Mouse (Mus musculus): Measurements from ENCODE around the gene Cel.

The Cel gene

GRCm38 (mm10) chr2:28563303-28563702 lies at the start of gene Cel:
Cel (minus strand) TSS chr2:28563403.
- H3K36me3 ChIP-seq (ENCODE audit: insufficient read depth, low read length): peaks cover 35% of the 10 kb centered on the region
- TF ChIP-seq CTCF (conservative IDR thresholded peaks at IDR 0.05; ENCODE audit: low read length) (no peak), POU5F1 (IDR thresholded peaks at IDR 0.05; ENCODE audit: borderline replicate concordance, low read length) (no peak), NANOG (IDR thresholded peaks at IDR 0.05; ENCODE audit: borderline replicate concordance, low read length) (no peak)
- peaks cover 18% of the 10 kb centered on the region for H3K4me1 ChIP-seq (replicated peaks; ENCODE audit: low read depth, low read length)
- no peak within 1 kb of the TSS for H3K4me3 ChIP-seq (replicated peaks; ENCODE audit: low read length)
- H3K27me3 ChIP-seq (ENCODE audit: insufficient read depth, low read length): peaks cover 8% of the 10 kb centered on the region; the same call in 1 of the 2 replicates
- no peaks in the 10 kb centered on the region for H3K9me3 ChIP-seq (ENCODE audit: low read length)

GRCm38 (mm10) chr2:28612436-28613063 lies 49.3 kb upstream of the Cel start:
- Histone ChIP-seq H3K36me3 (ENCODE audit: insufficient read depth, low read length) (no peaks in the 10 kb centered on the region), H3K27me3 (ENCODE audit: insufficient read depth, low read length) (peaks cover 47% of the 10 kb centered on the region), H3K4me3 (replicated peaks; ENCODE audit: low read length) (peak overlapping the region; percentile 66), H3K9me3 (ENCODE audit: low read length) (no peaks in the 10 kb centered on the region), H3K4me1 (replicated peaks; ENCODE audit: low read depth, low read length) (peaks cover 60% of the 10 kb centered on the region)
- TF ChIP-seq POU5F1 (IDR thresholded peaks at IDR 0.05; ENCODE audit: borderline replicate concordance, low read length) (no peak), NANOG (IDR thresholded peaks at IDR 0.05; ENCODE audit: borderline replicate concordance, low read length) (no peak), CTCF (conservative IDR thresholded peaks at IDR 0.05; ENCODE audit: low read length) (no peak)

- H3K4me3 ChIP-seq (replicated peaks; ENCODE audit: low read length): peak overlapping the region; percentile 37; the same call in 1 of the 2 replicates
- no peaks in the 10 kb centered on the region for H3K9me3 ChIP-seq (ENCODE audit: low read length)
- peaks cover 40% of the 10 kb centered on the region for H3K27me3 ChIP-seq (ENCODE audit: insufficient read depth, low read length)
- H3K36me3 ChIP-seq (ENCODE audit: insufficient read depth, low read length): no peaks in the 10 kb centered on the region
- TF ChIP-seq CTCF (conservative IDR thresholded peaks at IDR 0.05; ENCODE audit: low read length) (no peak), POU5F1 (IDR thresholded peaks at IDR 0.05; ENCODE audit: borderline replicate concordance, low read length) (no peak), NANOG (IDR thresholded peaks at IDR 0.05; ENCODE audit: borderline replicate concordance, low read length) (no peak)
- H3K4me1 ChIP-seq (replicated peaks; ENCODE audit: low read depth, low read length): peaks cover 64% of the 10 kb centered on the region
Observed at GRCm38 (mm10) chr2:28611407-28611787, 48.2 kb upstream of the Cel start.

- H3K4me1 ChIP-seq (replicated peaks; ENCODE audit: low read depth, low read length): peaks cover 66% of the 10 kb centered on the region
- H3K4me3 ChIP-seq (replicated peaks; ENCODE audit: low read length): peak overlapping the region; percentile 37; the same call in 1 of the 2 replicates
- no peaks in the 10 kb centered on the region for H3K36me3 ChIP-seq (ENCODE audit: insufficient read depth, low read length)
- peaks cover 45% of the 10 kb centered on the region for H3K27me3 ChIP-seq (ENCODE audit: insufficient read depth, low read length)
- no peaks in the 10 kb centered on the region for H3K9me3 ChIP-seq (ENCODE audit: low read length)
- TF ChIP-seq NANOG (IDR thresholded peaks at IDR 0.05; ENCODE audit: borderline replicate concordance, low read length) (no peak), POU5F1 (IDR thresholded peaks at IDR 0.05; ENCODE audit: borderline replicate concordance, low read length) (no peak), CTCF (conservative IDR thresholded peaks at IDR 0.05; ENCODE audit: low read length) (no peak)
Observed at GRCm38 (mm10) chr2:28610716-28611406, 47.7 kb upstream of the Cel start.

GRCm38 (mm10) chr2:28609851-28610250 lies 46.6 kb upstream of the Cel start:
- Histone ChIP-seq H3K27me3 (ENCODE audit: insufficient read depth, low read length) (peaks cover 41% of the 10 kb centered on the region), H3K36me3 (ENCODE audit: insufficient read depth, low read length) (no peaks in the 10 kb centered on the region)
- TF ChIP-seq CTCF (conservative IDR thresholded peaks at IDR 0.05; ENCODE audit: low read length) (no peak), POU5F1 (IDR thresholded peaks at IDR 0.05; ENCODE audit: borderline replicate concordance, low read length) (no peak), NANOG (IDR thresholded peaks at IDR 0.05; ENCODE audit: borderline replicate concordance, low read length) (no peak)

GRCm38 (mm10) chr2:28607341-28608165 lies 44.4 kb upstream of the Cel start:
- TF ChIP-seq CTCF (conservative IDR thresholded peaks at IDR 0.05; ENCODE audit: low read length) (no peak), POU5F1 (IDR thresholded peaks at IDR 0.05; ENCODE audit: borderline replicate concordance, low read length) (no peak), NANOG (IDR thresholded peaks at IDR 0.05; ENCODE audit: borderline replicate concordance, low read length) (peak; percentile 36; the same call in 1 of the 2 replicates)
- peaks cover 63% of the 10 kb centered on the region for H3K4me1 ChIP-seq (replicated peaks; ENCODE audit: low read depth, low read length)

More at GRCm38 (mm10) chr2:28609851-28610250, 46.6 kb upstream of the Cel start:
- no peaks in the 10 kb centered on the region for H3K9me3 ChIP-seq (ENCODE audit: low read length)
- H3K4me1 ChIP-seq (replicated peaks; ENCODE audit: low read depth, low read length): peaks cover 67% of the 10 kb centered on the region
- H3K4me3 ChIP-seq (replicated peaks; ENCODE audit: low read length): no peak overlapping the region

GRCm38 (mm10) chr2:28606601-28607340 lies 43.6 kb upstream of the Cel start:
- TF ChIP-seq CTCF (conservative IDR thresholded peaks at IDR 0.05; ENCODE audit: low read length) (peak; percentile 42), NANOG (IDR thresholded peaks at IDR 0.05; ENCODE audit: borderline replicate concordance, low read length) (no peak), POU5F1 (IDR thresholded peaks at IDR 0.05; ENCODE audit: borderline replicate concordance, low read length) (no peak)
- H3K4me3 ChIP-seq (replicated peaks; ENCODE audit: low read length): 0 out of 2 replicates have a peak overlapping the region, but pooled peaks have one; percentile 26
- peaks cover 63% of the 10 kb centered on the region for H3K4me1 ChIP-seq (replicated peaks; ENCODE audit: low read depth, low read length)
- H3K9me3 ChIP-seq (ENCODE audit: low read length): no peaks in the 10 kb centered on the region
- H3K27me3 ChIP-seq (ENCODE audit: insufficient read depth, low read length): peaks cover 43% of the 10 kb centered on the region
- H3K36me3 ChIP-seq (ENCODE audit: insufficient read depth, low read length): no peaks in the 10 kb centered on the region

More at GRCm38 (mm10) chr2:28607341-28608165, 44.4 kb upstream of the Cel start:
- peak overlapping the region; percentile 26; the same call in 1 of the 2 replicates for H3K4me3 ChIP-seq (replicated peaks; ENCODE audit: low read length)
- peaks cover 37% of the 10 kb centered on the region for H3K27me3 ChIP-seq (ENCODE audit: insufficient read depth, low read length)
- no peaks in the 10 kb centered on the region for H3K36me3 ChIP-seq (ENCODE audit: insufficient read depth, low read length)
- H3K9me3 ChIP-seq (ENCODE audit: low read length): no peaks in the 10 kb centered on the region

Measured in E14TG2a.4 (cell line).